1 mouse cellular context compared by ENCODE assay signal in genomic region chr19:29390483-29390882, GRCm38 (mm10).
A peak's percentile ranks its signal among the peaks of the same experiment; 100 is the strongest.
TF ChIP-seq lines count a peak whose summit lies in the region.

No protein-coding gene starts in this region.

TF ChIP-seq in MEL, 35 proteins besides CTCF, POLR2A, EP300 and RAD21 (continued from another document):
- TF ChIP-seq RCOR1 (IDR thresholded peaks at IDR 0.05; ENCODE audit: low read depth, low read length) (no peak), MAFK (IDR thresholded peaks at IDR 0.05; ENCODE audit: borderline replicate concordance, low read depth, low read length) (no peak), ETS1 (IDR thresholded peaks at IDR 0.05; ENCODE audit: low read depth, low read length) (no peak), USF1 (IDR thresholded peaks at IDR 0.05; ENCODE audit: low read depth, low read length) (no peak), ZNF384 (IDR thresholded peaks at IDR 0.05; ENCODE audit: low read depth, low read length) (no peak), GATA1 (IDR thresholded peaks at IDR 0.05; ENCODE audit: low read depth, low read length) (0 out of 2 replicates have a peak, but pooled peaks have one; percentile 10), MAX (IDR thresholded peaks at IDR 0.05; ENCODE audit: low read length) (no peak), TCF12 (IDR thresholded peaks at IDR 0.05; ENCODE audit: low read depth, low read length) (no peak)
